Mouse (Mus musculus): ENCODE measurements around the gene Asic3. TPM values are rescaled to one million over a fixed set of nuclear protein-coding genes. Genes with fewer than 3 reads are reported as not detected.

Asic3 gene
- 1.8 and 3.0 TPM in 2 replicates for polyA plus RNA-seq (2015; fragmentation: Nextera tagmentation; extraction: Ambion mirVana)

- WGBS = 56% methylated on average over 11 of the region's 11 CpGs
- Histone ChIP-seq H3K4me1 (replicated peaks) (peaks cover 21% of the 10 kb centered on the region), H3K4me2 (no peak within 1 kb of the TSS), H3K9ac (no peak within 1 kb of the TSS), H3K9me3 (no peaks in the 10 kb centered on the region), H3K4me3 (no peak within 1 kb of the TSS), H3K27me3 (no peaks in the 10 kb centered on the region), H3K27ac (replicated peaks) (0 out of 2 replicates have a peak within 1 kb of the TSS, but pooled peaks have one; percentile 42), H3K36me3 (peaks cover 15% of the 10 kb centered on the region)
- ATAC-seq (ENCODE audit: low read depth) = no peak
Measured at GRCm38 (mm10) chr5:24413042-24413693, at the start of gene Asic3. Asic3 (plus strand) TSS chr5:24413392.

GRCm38 (mm10) chr5:24363467-24363866 lies 49.7 kb upstream of the Asic3 start:
- Histone ChIP-seq H3K4me3 (no peak overlapping the region), H3K27ac (replicated peaks) (no peak overlapping the region), H3K4me2 (no peak overlapping the region), H3K4me1 (replicated peaks) (peaks cover 10% of the 10 kb centered on the region), H3K9ac (no peak overlapping the region), H3K9me3 (no peaks in the 10 kb centered on the region), H3K36me3 (no peaks in the 10 kb centered on the region), H3K27me3 (no peaks in the 10 kb centered on the region)
- ATAC-seq (ENCODE audit: low read depth) = no peak
- WGBS = 78% methylated on average over 2 of the region's 2 CpGs

- peaks cover 10% of the 10 kb centered on the region for H3K4me1 ChIP-seq (replicated peaks)
- no peaks in the 10 kb centered on the region for H3K36me3 ChIP-seq
- H3K27me3 ChIP-seq = no peaks in the 10 kb centered on the region
- H3K4me3 ChIP-seq = no peak overlapping the region
- ATAC-seq (ENCODE audit: low read depth) = no peak
- H3K4me2 ChIP-seq = no peak overlapping the region
- H3K27ac ChIP-seq (replicated peaks) = no peak overlapping the region
- 56% methylated on average over 3 of the region's 3 CpGs for WGBS
- H3K9ac ChIP-seq = no peak overlapping the region
- H3K9me3 ChIP-seq = no peaks in the 10 kb centered on the region
Measured at GRCm38 (mm10) chr5:24364061-24364460, 49.1 kb upstream of the Asic3 start.

- Histone ChIP-seq H3K4me2 (peak within 1 kb of the TSS; percentile 16; the same call in 1 of the 2 replicates), H3K36me3 (no peaks in the 10 kb centered on the region), H3K27ac (replicated peaks) (0 out of 2 replicates have a peak within 1 kb of the TSS, but pooled peaks have one; percentile 33), H3K27me3 (no peaks in the 10 kb centered on the region), H3K4me1 (replicated peaks) (peaks cover 7% of the 10 kb centered on the region), H3K9me3 (no peaks in the 10 kb centered on the region), H3K9ac (no peak within 1 kb of the TSS), H3K4me3 (peak within 1 kb of the TSS; percentile 21)
- 35% methylated on average over 12 of the region's 12 CpGs for WGBS
- no peak for ATAC-seq (ENCODE audit: low read depth)
Measured at GRCm38 (mm10) chr5:24364508-24364907, 48.7 kb upstream of the Asic3 start, which contains the start of gene Nos3. Nos3 (plus strand) TSS chr5:24364810.

GRCm38 (mm10) chr5:24364963-24365362 lies 48.2 kb upstream of the Asic3 start:
- WGBS = 92% methylated on average over 10 of the region's 10 CpGs
- Histone ChIP-seq H3K27ac (replicated peaks) (0 out of 2 replicates have a peak overlapping the region, but pooled peaks have one; percentile 33), H3K4me1 (replicated peaks) (peaks cover 7% of the 10 kb centered on the region), H3K27me3 (no peaks in the 10 kb centered on the region), H3K4me3 (peak overlapping the region; percentile 21), H3K9ac (no peak overlapping the region), H3K4me2 (peak overlapping the region; percentile 16; the same call in 1 of the 2 replicates), H3K36me3 (no peaks in the 10 kb centered on the region), H3K9me3 (no peaks in the 10 kb centered on the region)
- ATAC-seq (ENCODE audit: low read depth) = no peak

GRCm38 (mm10) chr5:24365528-24365927 lies 47.7 kb upstream of the Asic3 start:
- 57% methylated on average over 5 of the region's 5 CpGs for WGBS

GRCm38 (mm10) chr5:24366426-24366825 lies 46.8 kb upstream of the Asic3 start:
- Histone ChIP-seq H3K9me3 (no peaks in the 10 kb centered on the region), H3K36me3 (no peaks in the 10 kb centered on the region)

More at GRCm38 (mm10) chr5:24365528-24365927, 47.7 kb upstream of the Asic3 start:
- H3K4me1 ChIP-seq (replicated peaks) = peaks cover 6% of the 10 kb centered on the region
- 0 out of 2 replicates have a peak overlapping the region, but pooled peaks have one; percentile 28 for H3K27ac ChIP-seq (replicated peaks)
- H3K27me3 ChIP-seq = no peaks in the 10 kb centered on the region
- H3K36me3 ChIP-seq = no peaks in the 10 kb centered on the region
- no peak overlapping the region for H3K9ac ChIP-seq
- H3K4me3 ChIP-seq = peak overlapping the region; percentile 21; the same call in 1 of the 2 replicates
- H3K4me2 ChIP-seq = peak overlapping the region; percentile 16; the same call in 1 of the 2 replicates
- no peaks in the 10 kb centered on the region for H3K9me3 ChIP-seq
- no peak for ATAC-seq (ENCODE audit: low read depth)

GRCm38 (mm10) chr5:24369767-24370166 lies 43.4 kb upstream of the Asic3 start:
- Histone ChIP-seq H3K4me1 (replicated peaks) (no peaks in the 10 kb centered on the region), H3K9me3 (no peaks in the 10 kb centered on the region), H3K9ac (no peak overlapping the region), H3K4me3 (no peak overlapping the region), H3K27ac (replicated peaks) (no peak overlapping the region), H3K36me3 (no peaks in the 10 kb centered on the region), H3K27me3 (no peaks in the 10 kb centered on the region), H3K4me2 (no peak overlapping the region)
- 82% methylated on average over 9 of the region's 9 CpGs for WGBS
- no peak for ATAC-seq (ENCODE audit: low read depth)

More at GRCm38 (mm10) chr5:24366426-24366825, 46.8 kb upstream of the Asic3 start:
- ATAC-seq (ENCODE audit: low read depth) = no peak
- H3K27me3 ChIP-seq = no peaks in the 10 kb centered on the region
- no peak overlapping the region for H3K27ac ChIP-seq (replicated peaks)
- H3K9ac ChIP-seq = no peak overlapping the region
- no peak overlapping the region for H3K4me3 ChIP-seq
- no peak overlapping the region for H3K4me2 ChIP-seq
- 87% methylated on average over 9 of the region's 9 CpGs for WGBS
- no peaks in the 10 kb centered on the region for H3K4me1 ChIP-seq (replicated peaks)

GRCm38 (mm10) chr5:24373807-24374206 lies 39.4 kb upstream of the Asic3 start:
- H3K9ac ChIP-seq = no peak overlapping the region
- ATAC-seq (ENCODE audit: low read depth) = no peak
- no peaks in the 10 kb centered on the region for H3K27me3 ChIP-seq
- no peaks in the 10 kb centered on the region for H3K9me3 ChIP-seq
- no peak overlapping the region for H3K27ac ChIP-seq (replicated peaks)
- H3K4me1 ChIP-seq (replicated peaks) = no peaks in the 10 kb centered on the region
- H3K4me2 ChIP-seq = no peak overlapping the region
- 78% methylated on average over 5 of the region's 5 CpGs for WGBS
- no peaks in the 10 kb centered on the region for H3K36me3 ChIP-seq
- H3K4me3 ChIP-seq = no peak overlapping the region

- Histone ChIP-seq H3K9me3 (no peaks in the 10 kb centered on the region), H3K4me2 (no peak overlapping the region), H3K4me1 (replicated peaks) (no peaks in the 10 kb centered on the region), H3K36me3 (no peaks in the 10 kb centered on the region), H3K9ac (no peak overlapping the region), H3K4me3 (no peak overlapping the region), H3K27ac (replicated peaks) (no peak overlapping the region), H3K27me3 (no peaks in the 10 kb centered on the region)
- ATAC-seq (ENCODE audit: low read depth) = no peak
- 66% methylated on average over 6 of the region's 6 CpGs for WGBS
Measured at GRCm38 (mm10) chr5:24374216-24374615, 39.0 kb upstream of the Asic3 start.

GRCm38 (mm10) chr5:24374666-24375328 lies 38.4 kb upstream of the Asic3 start:
- no peak overlapping the region for H3K27ac ChIP-seq (replicated peaks)
- H3K36me3 ChIP-seq = no peaks in the 10 kb centered on the region
- H3K4me3 ChIP-seq = no peak overlapping the region
- no peaks in the 10 kb centered on the region for H3K9me3 ChIP-seq
- H3K4me2 ChIP-seq = no peak overlapping the region
- WGBS = 83% methylated on average over 7 of the region's 7 CpGs
- H3K4me1 ChIP-seq (replicated peaks) = no peaks in the 10 kb centered on the region
- ATAC-seq (ENCODE audit: low read depth) = no peak
- no peaks in the 10 kb centered on the region for H3K27me3 ChIP-seq
- no peak overlapping the region for H3K9ac ChIP-seq

- no peak overlapping the region for H3K9ac ChIP-seq
- 81% methylated on average over 2 of the region's 2 CpGs for WGBS
- no peak overlapping the region for H3K4me2 ChIP-seq
- no peaks in the 10 kb centered on the region for H3K9me3 ChIP-seq
- H3K27ac ChIP-seq (replicated peaks) = no peak overlapping the region
- no peaks in the 10 kb centered on the region for H3K27me3 ChIP-seq
- no peak for ATAC-seq (ENCODE audit: low read depth)
- H3K4me3 ChIP-seq = no peak overlapping the region
- H3K4me1 ChIP-seq (replicated peaks) = peaks cover 11% of the 10 kb centered on the region
- no peaks in the 10 kb centered on the region for H3K36me3 ChIP-seq
Measured at GRCm38 (mm10) chr5:24378700-24379099, 34.5 kb upstream of the Asic3 start.

Data from neural tube, embryonic 13.5 days (tissue).